Mouse (Mus musculus): Measurements from ENCODE around the gene Pin4. TPM values are rescaled to one million over a fixed set of nuclear protein-coding genes. Genes with fewer than 3 reads are reported as not detected.

The Pin4 gene
- polyA plus RNA-seq, 1 experiment from 2014 or later, result 39.0 TPM

Other genes starting within 250 kb of the Pin4 start
- gene Rtl5, start 48.1 kb upstream of the Pin4 start, polyA plus RNA-seq (2015; fragmentation: Nextera tagmentation; extraction: Ambion mirVana), result 0.15 and 0.22 TPM in 2 replicates
- 9.2 and 9.6 TPM in 2 replicates for gene Ercc6l, start 37.6 kb downstream of the Pin4 start, polyA plus RNA-seq (2015; fragmentation: Nextera tagmentation; extraction: Ambion mirVana)
- 379 and 405 TPM in 2 replicates for gene Rps4x, start 69.9 kb downstream of the Pin4 start, polyA plus RNA-seq (2015; fragmentation: Nextera tagmentation; extraction: Ambion mirVana)
- 49.8 and 51.8 TPM in 2 replicates for gene Cited1, start 132.7 kb downstream of the Pin4 start, polyA plus RNA-seq (2015; fragmentation: Nextera tagmentation; extraction: Ambion mirVana)